Comparison of ENCODE assay signal across 15 mouse cellular contexts in the genomic region with DNA sequence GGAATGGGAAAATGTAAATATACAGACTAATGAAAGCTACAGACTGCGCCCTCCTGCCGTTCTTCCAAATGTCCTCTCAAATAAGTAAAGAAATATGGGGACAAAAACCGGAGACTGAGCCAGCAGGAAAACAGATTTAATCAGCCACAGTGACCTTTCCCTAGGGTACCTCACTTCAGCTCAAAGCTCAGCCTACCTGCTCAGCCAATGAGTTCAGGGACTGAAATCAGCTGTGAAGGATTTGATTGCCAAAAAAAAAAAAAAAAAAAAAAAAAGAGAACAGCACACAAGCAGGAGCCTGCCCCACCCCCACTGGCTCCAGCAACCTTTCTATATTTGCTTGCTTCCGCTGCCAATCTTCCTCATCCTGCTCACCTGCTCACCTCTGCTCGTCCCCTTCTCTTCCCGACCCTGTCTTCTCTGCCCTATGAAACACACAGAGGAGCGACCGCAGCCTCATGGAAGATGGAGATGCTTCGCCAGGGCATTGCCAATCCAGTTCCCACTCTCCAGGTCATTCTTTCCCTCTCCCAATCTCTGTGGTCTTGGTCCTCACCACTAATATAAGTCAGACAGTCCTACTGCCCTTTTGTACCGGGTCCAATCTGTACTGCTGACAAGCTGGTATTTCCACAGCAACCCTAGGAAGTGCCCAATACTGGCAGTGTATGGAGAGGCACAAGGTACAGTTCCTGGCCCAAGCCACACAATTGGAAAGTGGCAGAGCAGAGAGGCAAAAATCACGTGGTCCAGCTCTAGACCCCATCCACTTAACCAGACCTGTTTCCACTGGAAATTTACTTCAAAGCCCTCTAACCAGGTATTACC. TPM values are rescaled to one million over a fixed set of nuclear protein-coding genes. Genes with fewer than 3 reads are reported as not detected.
DNase-seq lines count a peak whose midpoint lies in the region; ATAC-seq and TF ChIP-seq lines count a peak whose summit lies in the region.
"Had no signal": no experiment of that assay in that cellular context is flagged by ENCODE, and none has a peak within 500 bp of the region (broad histone marks: within the 10 kb centered on the region; RNA-seq: fewer than 3 reads in every experiment).

No protein-coding gene starts in this region.

- peak; percentile 93 for DNase-seq in heart, adult 11 months
- peak; percentile 51 to 63 for DNase-seq in cerebellum, adult 18-20 months
- DNase-seq in kidney, postnatal 14 days: peak; percentile 62
- no peak for DNase-seq in yolk sac, embryonic 10.5 days (ENCODE audit: low spot score)
- no peak for DNase-seq in heart, postnatal 4 days
- no peak for DNase-seq in lung, adult 18-20 months
- DNase-seq: gastrocnemius, postnatal 25 days; heart, postnatal 10 days; lung, postnatal 14 days; midbrain, embryonic 14.5 days had no signal

- H3K4me2 ChIP-seq in heart, embryonic 11.5 days: no peak overlapping the region
- H3K4me2 ChIP-seq: embryonic facial prominence, embryonic 13.5 days; forebrain, embryonic 13.5 days had no signal

- no peak for ATAC-seq in heart, embryonic 11.5 days (replicated peaks; ENCODE audit: insufficient number of reproducible peaks, low FRiP score, low TSS enrichment)
- ATAC-seq: forebrain, embryonic 13.5 days had no signal

- TF ChIP-seq EP300 in ES-Bruce4 (IDR thresholded peaks at IDR 0.05; ENCODE audit: insufficient read depth, low read depth, low read length): no peak

- TF ChIP-seq POLR2A in ES-Bruce4 (IDR thresholded peaks at IDR 0.05; ENCODE audit: insufficient read depth, low read length): no peak

- no peaks in the 10 kb centered on the region for H3K36me3 ChIP-seq in heart, embryonic 11.5 days (ENCODE audit: control insufficient read depth, insufficient read depth, low read length)
- no peaks in the 10 kb centered on the region; the same call in 1 of the 2 replicates for H3K36me3 ChIP-seq in ES-Bruce4 (ENCODE audit: control insufficient read depth, insufficient read depth, low read length, poor library complexity, severe bottlenecking)
- H3K36me3 ChIP-seq: embryonic facial prominence, embryonic 13.5 days had no signal

- H3K4me1 ChIP-seq in heart, embryonic 11.5 days (ENCODE audit: control insufficient read depth, insufficient read depth, low read length): peaks cover 3% of the 10 kb centered on the region; the same call in 1 of the 2 replicates
- H3K4me1 ChIP-seq in ES-Bruce4 (ENCODE audit: control insufficient read depth, insufficient read depth, low read length): no peaks in the 10 kb centered on the region

- TF ChIP-seq CTCF in ES-Bruce4 (IDR thresholded peaks at IDR 0.05; ENCODE audit: low read depth, low read length): no peak

- H3K4me3 ChIP-seq in heart, embryonic 11.5 days (ENCODE audit: low read depth, low read length): no peak overlapping the region
- H3K4me3 ChIP-seq in ES-Bruce4 (ENCODE audit: low read depth, low read length): no peak overlapping the region
- H3K4me3 ChIP-seq: embryonic facial prominence, embryonic 13.5 days; forebrain, embryonic 13.5 days; limb, embryonic 10.5 days had no signal

- no peak overlapping the region for H3K27ac ChIP-seq in heart, embryonic 11.5 days (ENCODE audit: low read depth, low read length)
- H3K27ac ChIP-seq in ES-Bruce4 (ENCODE audit: insufficient read depth, low read length): peak overlapping the region; percentile 70
- H3K27ac ChIP-seq: embryonic facial prominence, embryonic 13.5 days; forebrain, embryonic 13.5 days; limb, embryonic 10.5 days had no signal

- H3K9ac ChIP-seq in heart, embryonic 11.5 days (ENCODE audit: low read depth, low read length): no peak overlapping the region
- peak overlapping the region; percentile 21; the same call in 1 of the 2 replicates for H3K9ac ChIP-seq in ES-Bruce4 (ENCODE audit: low read depth, poor library complexity, severe bottlenecking)
- H3K9ac ChIP-seq: embryonic facial prominence, embryonic 13.5 days; forebrain, embryonic 13.5 days had no signal

- no peaks in the 10 kb centered on the region for H3K27me3 ChIP-seq in heart, embryonic 11.5 days (ENCODE audit: control insufficient read depth, insufficient read depth, low read length)
- H3K27me3 ChIP-seq in ES-Bruce4 (ENCODE audit: control insufficient read depth, insufficient read depth, low read length, poor library complexity, severe bottlenecking): no peaks in the 10 kb centered on the region
- H3K27me3 ChIP-seq: embryonic facial prominence, embryonic 13.5 days; forebrain, embryonic 13.5 days had no signal

- no peaks in the 10 kb centered on the region for H3K9me3 ChIP-seq in heart, embryonic 11.5 days (replicated peaks; ENCODE audit: control insufficient read depth, low read length)
- no peaks in the 10 kb centered on the region for H3K9me3 ChIP-seq in ES-Bruce4 (replicated peaks; ENCODE audit: control insufficient read depth, insufficient read depth, low read length, poor library complexity, severe bottlenecking)
- H3K9me3 ChIP-seq: embryonic facial prominence, embryonic 13.5 days; forebrain, embryonic 13.5 days; limb, embryonic 10.5 days had no signal

- 68% methylated on average over 11 of the region's 11 CpGs for WGBS in heart, embryonic 11.5 days (ENCODE audit: insufficient replicate concordance)

RNA-seq across cellular contexts. Expression of a gene that starts 3.0 kb away (rescaled TPM):
- polyA plus RNA-seq in heart, embryonic 11.5 days (2014; fragmentation: Nextera tagmentation; extraction: Ambion mirVana): 41.4 and 45.7 TPM in 2 replicates
- polyA plus RNA-seq in ES-Bruce4 (2011; ENCODE audit: insufficient read depth, insufficient read length, low read depth, missing spikeins): 26.1 and 26.9 TPM in 2 replicates
- 10 to 100 TPM; 46.7 to 59.4 TPM for total RNA-seq in heart, postnatal 4 days (2021)

RNA-seq across cellular contexts. Expression of a gene that starts 3.1 kb away (rescaled TPM):
- 40.4 and 44.8 TPM in 2 replicates for polyA plus RNA-seq in heart, embryonic 11.5 days (2014; fragmentation: Nextera tagmentation; extraction: Ambion mirVana)
- 53.7 and 71.1 TPM in 2 replicates for polyA plus RNA-seq in ES-Bruce4 (2011; ENCODE audit: insufficient read depth, insufficient read length, low read depth, missing spikeins)
- total RNA-seq in heart, postnatal 4 days (2021): 10 to 100 TPM; 18.8 to 19.6 TPM

RNA-seq across cellular contexts. Expression of a gene that starts 19.2 kb away (rescaled TPM):
- polyA plus RNA-seq in heart, embryonic 11.5 days (2014; fragmentation: Nextera tagmentation; extraction: Ambion mirVana): 1.2 and 2.0 TPM in 2 replicates
- 3.3 and 3.7 TPM in 2 replicates for polyA plus RNA-seq in ES-Bruce4 (2011; ENCODE audit: insufficient read depth, insufficient read length, low read depth, missing spikeins)
- under 1 TPM in 1 of 2 experiments, not detected in 1; 0.56 TPM for total RNA-seq in heart, postnatal 4 days (2021)
- total RNA-seq: gastrocnemius, postnatal 25 days; heart, postnatal 10 days had no signal

RNA-seq across cellular contexts. Expression of a gene that starts 24.8 kb away (rescaled TPM):
- 28.0 and 29.5 TPM in 2 replicates for polyA plus RNA-seq in heart, embryonic 11.5 days (2014; fragmentation: Nextera tagmentation; extraction: Ambion mirVana)
- polyA plus RNA-seq in ES-Bruce4 (2011; ENCODE audit: insufficient read depth, insufficient read length, low read depth, missing spikeins): 7.9 and 15.2 TPM in 2 replicates
- total RNA-seq in heart, postnatal 4 days (2021): 10 to 100 TPM; 15.5 to 16.4 TPM

RNA-seq across cellular contexts. Expression of a gene that starts 29.4 kb away (rescaled TPM):
- 2.5 and 4.0 TPM in 2 replicates for polyA plus RNA-seq in heart, embryonic 11.5 days (2014; fragmentation: Nextera tagmentation; extraction: Ambion mirVana)
- polyA plus RNA-seq in ES-Bruce4 (2011; ENCODE audit: insufficient read depth, insufficient read length, low read depth, missing spikeins): 0.60 and 0.87 TPM in 2 replicates
- 1 to 10 TPM; 2.2 to 3.0 TPM for total RNA-seq in heart, postnatal 4 days (2021)

Comparison
In these comparisons a context has a peak if more than half of its experiments do, and no peak if none do; other contexts are left out.
1. DNase-seq: peak in heart, adult 11 months (single experiment), cerebellum, adult 18-20 months (2 of 2) and kidney, postnatal 14 days (single experiment); none in yolk sac, embryonic 10.5 days (single experiment), heart, postnatal 4 days (single experiment) and lung, adult 18-20 months (0 of 2).